Mouse (Mus musculus) midbrain, embryonic 10.5 days (tissue): ENCODE measurements around the gene Capn7. TPM values are rescaled to one million over a fixed set of nuclear protein-coding genes. Genes with fewer than 3 reads are reported as not detected.

ENCODE experiments used
- polyA plus RNA-seq: library from polyadenylated mRNA; unstranded; fragments of >200 nt; fragmentation: Nextera tagmentation; extraction: Ambion mirVana; gene quantifications from 2 replicates; pipeline ENCODE4 v1.2.1, GENCODE M21; 2016

The Capn7 gene
- polyA plus RNA-seq, 1 experiment from 2014 or later: 28.9 TPM

Other genes starting within 250 kb of the Capn7 start
- gene Smim4, start 207.7 kb upstream of the Capn7 start, polyA plus RNA-seq: 63.1 and 64.3 TPM in 2 replicates
- gene Nt5dc2, start 205.6 kb upstream of the Capn7 start, polyA plus RNA-seq: 543 and 572 TPM in 2 replicates
- 18.0 and 23.7 TPM in 2 replicates for gene Stab1, start 168.0 kb upstream of the Capn7 start, polyA plus RNA-seq
- 0.80 and 1.1 TPM in 2 replicates for gene Tnnc1, start 128.3 kb upstream of the Capn7 start, polyA plus RNA-seq
- 391 and 448 TPM in 2 replicates for gene Nisch, start 119.7 kb upstream of the Capn7 start, polyA plus RNA-seq
- gene Sema3g, start 118.8 kb upstream of the Capn7 start, polyA plus RNA-seq: 0.51 and 1.0 TPM in 2 replicates
- 13.4 and 13.5 TPM in 2 replicates for gene Phf7, start 85.3 kb upstream of the Capn7 start, polyA plus RNA-seq
- 136 and 151 TPM in 2 replicates for gene Bap1, start 85.2 kb upstream of the Capn7 start, polyA plus RNA-seq
- 7.4 and 7.7 TPM in 2 replicates for gene Dnah1, start 12.7 kb upstream of the Capn7 start, polyA plus RNA-seq
- gene Sh3bp5, start 99.4 kb downstream of the Capn7 start, polyA plus RNA-seq: 17.3 and 22.8 TPM in 2 replicates
- 21.6 and 21.8 TPM in 2 replicates for gene Eaf1, start 157.8 kb downstream of the Capn7 start, polyA plus RNA-seq
- 80.7 and 81.5 TPM in 2 replicates for gene Mettl6, start 158.4 kb downstream of the Capn7 start, polyA plus RNA-seq